16 mouse cellular contexts compared by ENCODE assay signal in the genomic region with DNA sequence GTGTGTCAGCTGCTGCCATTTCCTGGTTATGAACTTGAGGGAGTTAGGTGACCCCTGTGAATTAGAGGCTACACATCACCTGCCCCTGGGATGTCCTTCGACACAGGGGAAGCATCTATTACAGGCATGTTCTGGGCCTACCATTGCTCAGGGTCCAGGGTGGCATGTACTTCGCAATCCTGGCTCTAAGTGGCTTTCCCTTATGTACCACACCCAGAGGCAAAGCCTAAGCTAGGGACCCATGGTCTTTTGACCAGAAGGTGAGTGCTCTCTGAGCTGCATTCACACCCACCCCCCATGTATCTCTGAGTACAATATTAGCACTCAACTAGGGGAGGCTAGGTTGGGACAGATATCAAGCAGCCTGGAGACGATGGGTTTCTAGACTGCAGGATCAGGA.
"Had no signal": no experiment of that assay in that cellular context is flagged by ENCODE, and none has a peak within 500 bp of the region (broad histone marks: within the 10 kb centered on the region; RNA-seq: fewer than 3 reads in every experiment).

No protein-coding gene starts in this region.

- H3K4me3 ChIP-seq: liver, embryonic 13.5 days; liver, embryonic 15.5 days; lung, embryonic 15.5 days; megakaryocyte, embryonic 14.5 days; neural tube, embryonic 12.5 days; stomach, embryonic 15.5 days had no signal

- ATAC-seq: liver, postnatal 0 days; lung, postnatal 0 days had no signal

- H3K4me1 ChIP-seq: liver, embryonic 13.5 days; liver, embryonic 15.5 days had no signal

- H3K9me3 ChIP-seq: liver, embryonic 13.5 days; liver, embryonic 15.5 days; lung, embryonic 15.5 days; megakaryocyte, embryonic 14.5 days; neural tube, embryonic 12.5 days; stomach, embryonic 15.5 days had no signal

- H3K27ac ChIP-seq: liver, embryonic 13.5 days; liver, embryonic 15.5 days; lung, embryonic 15.5 days; macrophage; neural tube, embryonic 12.5 days; stomach, embryonic 15.5 days; stomach, postnatal 0 days had no signal

- H3K9ac ChIP-seq: liver, embryonic 13.5 days; liver, embryonic 15.5 days; liver, postnatal 0 days; lung, embryonic 15.5 days; neural tube, embryonic 12.5 days; stomach, embryonic 15.5 days had no signal

- DNase-seq: liver, embryonic 13.5 days; liver, postnatal 0 days; lung, adult 2 months; lung, postnatal 14 days; lung, postnatal 36 days; right cerebral cortex, postnatal 14 days; thymus, adult 2 months; thymus, postnatal 4 days had no signal

- H3K36me3 ChIP-seq: liver, embryonic 13.5 days; liver, embryonic 15.5 days; lung, embryonic 15.5 days; neural tube, embryonic 12.5 days; stomach, embryonic 15.5 days had no signal

- H3K4me2 ChIP-seq: liver, embryonic 13.5 days; liver, embryonic 15.5 days; lung, embryonic 15.5 days; neural tube, embryonic 12.5 days; stomach, embryonic 15.5 days had no signal

- H3K27me3 ChIP-seq: lung, embryonic 15.5 days; stomach, embryonic 15.5 days had no signal
